Mouse (Mus musculus): ENCODE results near the gene Pde8b. TPM values are rescaled to one million over a fixed set of nuclear protein-coding genes. Genes with fewer than 3 reads are reported as not detected.

Gene Pde8b
- polyA plus RNA-seq, 1 experiment from 2014 or later = 9.9 TPM

DNA sequence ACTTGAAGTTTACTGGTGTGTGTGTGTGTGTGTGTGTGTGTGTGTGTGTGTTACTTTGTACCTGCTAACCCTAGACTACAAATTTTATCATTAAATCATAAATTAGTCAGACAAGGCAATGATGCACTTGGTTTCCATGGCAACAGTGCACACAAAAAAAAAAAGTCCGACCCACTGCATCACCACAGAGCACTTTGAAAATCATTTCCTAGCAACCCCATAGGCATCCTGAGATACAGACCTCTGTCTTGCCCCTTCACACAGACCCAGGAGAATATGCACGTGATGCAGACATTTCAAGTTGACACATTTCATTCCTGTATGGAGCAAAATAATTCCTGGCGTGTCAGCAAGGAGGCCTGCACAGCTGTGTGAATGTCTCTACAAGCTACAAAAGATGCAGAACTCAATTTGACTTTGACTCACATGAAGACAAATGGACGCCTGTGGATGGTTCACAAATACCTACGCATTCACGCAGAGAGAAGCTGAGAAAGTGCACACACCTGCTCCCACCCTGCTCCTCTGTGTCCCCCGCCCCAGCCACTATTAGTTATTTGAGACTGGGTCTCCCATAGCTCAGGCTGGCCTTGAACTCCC, 53.9 kb downstream of the Pde8b start:
- peak; percentile 44; the same call in 1 of the 2 replicates for ATAC-seq (ENCODE audit: low read depth)
- Histone ChIP-seq H3K36me3 (ENCODE audit: control insufficient read depth, insufficient read depth, low read length) (no peaks in the 10 kb centered on the region), H3K27me3 (ENCODE audit: control insufficient read depth, insufficient read depth, low read length) (no peaks in the 10 kb centered on the region), H3K4me2 (ENCODE audit: low read depth, low read length) (no peak overlapping the region), H3K4me3 (ENCODE audit: low read depth, low read length) (no peak overlapping the region), H3K4me1 (ENCODE audit: control insufficient read depth, insufficient read depth, low read length) (no peaks in the 10 kb centered on the region), H3K27ac (ENCODE audit: low read depth, low read length) (no peak overlapping the region), H3K9me3 (ENCODE audit: control insufficient read depth, low read length) (no peaks in the 10 kb centered on the region), H3K9ac (replicated peaks; ENCODE audit: low read depth, low read length) (no peak overlapping the region)
- 52% methylated on average over 7 of the region's 7 CpGs for WGBS

DNA sequence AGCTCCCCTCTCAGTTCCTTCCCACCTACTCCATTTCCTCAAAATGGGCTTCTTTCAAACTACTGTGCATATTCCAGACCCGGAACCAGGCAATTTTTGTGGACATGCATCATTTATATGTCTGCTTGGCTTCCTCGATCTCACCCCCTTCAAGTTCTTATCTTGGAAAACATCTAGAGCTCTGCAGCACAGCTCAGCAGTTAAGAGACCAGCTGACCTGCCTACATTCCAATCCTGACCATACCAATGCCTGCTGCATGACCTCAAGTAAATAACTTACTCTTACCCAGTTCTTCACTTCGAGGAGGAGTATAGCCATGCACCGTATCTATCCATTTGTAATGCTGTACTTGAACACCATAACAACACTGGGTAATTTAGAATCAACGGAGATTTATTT, 58.2 kb downstream of the Pde8b start:
- H3K4me2 ChIP-seq (ENCODE audit: low read depth, low read length) = no peak overlapping the region
- H3K4me3 ChIP-seq (ENCODE audit: low read depth, low read length) = no peak overlapping the region
- H3K4me1 ChIP-seq (ENCODE audit: control insufficient read depth, insufficient read depth, low read length) = no peaks in the 10 kb centered on the region
- ATAC-seq (ENCODE audit: low read depth) = no peak
- 90% methylated on average over 5 of the region's 5 CpGs for WGBS
- no peaks in the 10 kb centered on the region for H3K9me3 ChIP-seq (ENCODE audit: control insufficient read depth, low read length)
- H3K27me3 ChIP-seq (ENCODE audit: control insufficient read depth, insufficient read depth, low read length) = no peaks in the 10 kb centered on the region
- H3K27ac ChIP-seq (ENCODE audit: low read depth, low read length) = no peak overlapping the region
- H3K9ac ChIP-seq (replicated peaks; ENCODE audit: low read depth, low read length) = no peak overlapping the region
- H3K36me3 ChIP-seq (ENCODE audit: control insufficient read depth, insufficient read depth, low read length) = no peaks in the 10 kb centered on the region

DNA sequence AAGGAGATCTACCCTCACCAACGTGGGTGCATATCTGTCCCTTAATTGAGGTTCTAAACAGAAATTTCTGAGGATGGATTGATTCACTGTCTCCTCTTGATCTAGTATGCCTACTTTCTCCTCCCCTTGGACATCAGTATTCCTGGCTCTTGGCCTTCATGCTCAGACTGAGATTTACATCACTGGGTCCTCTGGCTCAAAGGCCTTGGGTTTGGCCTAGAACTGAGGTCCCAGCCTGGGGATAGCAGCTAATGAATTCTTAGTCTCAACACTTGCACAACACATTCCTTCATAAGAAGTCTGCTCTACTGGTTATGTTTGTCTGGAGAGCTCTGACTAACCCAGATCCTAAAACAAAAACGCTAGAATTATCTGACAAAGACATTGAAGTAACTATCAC, 61.0 kb downstream of the Pde8b start:
- Histone ChIP-seq H3K4me3 (ENCODE audit: low read depth, low read length) (no peak overlapping the region), H3K27me3 (ENCODE audit: control insufficient read depth, insufficient read depth, low read length) (no peaks in the 10 kb centered on the region), H3K9me3 (ENCODE audit: control insufficient read depth, low read length) (no peaks in the 10 kb centered on the region), H3K4me1 (ENCODE audit: control insufficient read depth, insufficient read depth, low read length) (peaks cover 2% of the 10 kb centered on the region; the same call in 1 of the 2 replicates), H3K27ac (ENCODE audit: low read depth, low read length) (no peak overlapping the region), H3K36me3 (ENCODE audit: control insufficient read depth, insufficient read depth, low read length) (no peaks in the 10 kb centered on the region), H3K4me2 (ENCODE audit: low read depth, low read length) (no peak overlapping the region), H3K9ac (replicated peaks; ENCODE audit: low read depth, low read length) (no peak overlapping the region)
- WGBS = 91% methylated on average over 2 of the region's 2 CpGs
- ATAC-seq (ENCODE audit: low read depth) = no peak

DNA sequence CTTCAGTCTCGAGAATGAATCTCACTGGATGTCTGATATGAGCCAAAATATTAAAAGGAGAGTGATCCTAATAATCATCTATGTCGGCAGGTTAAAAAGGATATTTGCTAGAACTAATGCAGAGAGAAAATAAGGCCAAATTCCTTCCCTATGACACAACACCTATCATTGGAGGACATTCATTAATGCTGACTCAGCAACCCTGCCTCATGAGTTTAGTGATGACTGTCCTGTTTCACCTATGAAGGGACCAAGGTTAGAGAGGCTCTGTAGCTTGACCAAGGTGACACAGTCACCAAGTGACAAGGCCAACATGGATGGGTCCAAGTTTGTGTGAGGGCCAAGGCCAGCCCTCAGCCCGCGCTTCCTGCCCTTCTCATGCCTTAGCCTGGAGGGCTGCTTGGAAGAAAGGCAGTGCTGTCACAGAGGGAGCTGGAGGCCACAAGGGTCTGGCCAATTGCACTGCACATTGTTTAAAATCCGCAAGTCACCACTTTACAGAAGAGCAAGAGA, 62.9 kb downstream of the Pde8b start:
- H3K27ac ChIP-seq (ENCODE audit: low read depth, low read length) = no peak overlapping the region
- no peak overlapping the region for H3K9ac ChIP-seq (replicated peaks; ENCODE audit: low read depth, low read length)
- H3K4me1 ChIP-seq (ENCODE audit: control insufficient read depth, insufficient read depth, low read length) = peaks cover 2% of the 10 kb centered on the region; the same call in 1 of the 2 replicates
- no peak overlapping the region for H3K4me2 ChIP-seq (ENCODE audit: low read depth, low read length)
- H3K9me3 ChIP-seq (ENCODE audit: control insufficient read depth, low read length) = no peaks in the 10 kb centered on the region
- ATAC-seq (ENCODE audit: low read depth) = no peak
- 91% methylated on average over 5 of the region's 5 CpGs for WGBS
- no peak overlapping the region for H3K4me3 ChIP-seq (ENCODE audit: low read depth, low read length)
- H3K36me3 ChIP-seq (ENCODE audit: control insufficient read depth, insufficient read depth, low read length) = no peaks in the 10 kb centered on the region
- no peaks in the 10 kb centered on the region for H3K27me3 ChIP-seq (ENCODE audit: control insufficient read depth, insufficient read depth, low read length)

DNA sequence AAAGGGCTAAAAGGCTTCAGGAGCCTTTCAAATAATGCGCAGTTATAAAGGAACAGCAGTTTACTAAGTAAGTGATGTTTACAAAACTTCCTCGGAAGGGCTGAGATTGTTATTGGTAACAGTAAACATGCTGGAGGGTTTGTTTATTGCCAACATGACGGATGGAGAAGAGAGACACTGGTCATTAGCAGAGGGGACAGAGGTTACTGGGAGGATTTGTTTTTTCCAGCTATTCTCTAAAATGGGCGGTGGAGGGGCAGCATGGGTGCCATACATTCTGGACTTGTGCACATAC, 63.4 kb downstream of the Pde8b start:
- no peak for ATAC-seq (ENCODE audit: low read depth)
- H3K9me3 ChIP-seq (ENCODE audit: control insufficient read depth, low read length) = no peaks in the 10 kb centered on the region
- H3K9ac ChIP-seq (replicated peaks; ENCODE audit: low read depth, low read length) = no peak overlapping the region
- peaks cover 2% of the 10 kb centered on the region; the same call in 1 of the 2 replicates for H3K4me1 ChIP-seq (ENCODE audit: control insufficient read depth, insufficient read depth, low read length)
- 55% methylated on average over 4 of the region's 4 CpGs for WGBS
- no peaks in the 10 kb centered on the region for H3K36me3 ChIP-seq (ENCODE audit: control insufficient read depth, insufficient read depth, low read length)
- H3K27ac ChIP-seq (ENCODE audit: low read depth, low read length) = no peak overlapping the region
- H3K4me2 ChIP-seq (ENCODE audit: low read depth, low read length) = no peak overlapping the region
- no peaks in the 10 kb centered on the region for H3K27me3 ChIP-seq (ENCODE audit: control insufficient read depth, insufficient read depth, low read length)
- H3K4me3 ChIP-seq (ENCODE audit: low read depth, low read length) = no peak overlapping the region

DNA sequence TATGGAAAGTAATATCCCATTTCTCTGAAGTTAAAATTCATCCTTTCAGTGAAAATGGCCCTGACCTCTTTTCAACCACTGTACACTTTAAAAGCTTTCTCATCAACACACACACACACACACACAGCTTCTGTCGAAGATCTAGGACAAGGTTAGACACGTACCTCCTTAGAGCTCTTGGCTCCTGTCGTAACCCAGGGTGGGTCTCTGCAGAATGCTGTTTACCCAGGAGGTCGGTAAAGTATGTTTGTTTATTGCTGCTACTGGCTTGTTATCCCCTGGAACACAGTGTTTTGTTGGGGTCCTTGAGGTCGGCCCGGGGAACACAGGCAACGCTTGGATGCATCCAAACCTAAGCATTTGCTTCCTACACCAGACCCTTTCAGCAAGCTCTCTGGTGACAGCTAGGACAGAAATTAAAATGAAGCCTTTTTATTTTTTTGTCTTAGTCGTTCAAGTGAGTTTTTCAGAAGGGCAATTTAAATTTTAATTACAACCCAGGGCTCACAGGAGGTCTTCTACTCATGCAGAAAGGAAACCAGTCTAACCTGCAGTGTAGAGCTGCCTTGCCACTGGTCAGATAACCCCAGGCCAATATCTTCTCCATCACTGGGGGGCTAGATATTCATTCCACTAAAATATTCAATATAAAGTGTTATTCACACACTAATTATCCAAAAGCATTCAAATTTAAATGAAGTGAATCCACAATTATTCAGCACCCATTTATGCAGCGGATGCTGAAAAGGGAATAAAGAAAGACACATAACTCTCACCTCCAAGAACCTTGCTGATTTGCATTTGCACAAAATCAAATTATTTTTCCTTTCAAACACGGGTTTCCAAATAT, 64.0 kb downstream of the Pde8b start:
- Histone ChIP-seq H3K36me3 (ENCODE audit: control insufficient read depth, insufficient read depth, low read length) (no peaks in the 10 kb centered on the region), H3K27ac (ENCODE audit: low read depth, low read length) (no peak overlapping the region), H3K4me2 (ENCODE audit: low read depth, low read length) (no peak overlapping the region), H3K9ac (replicated peaks; ENCODE audit: low read depth, low read length) (no peak overlapping the region), H3K9me3 (ENCODE audit: control insufficient read depth, low read length) (no peaks in the 10 kb centered on the region), H3K27me3 (ENCODE audit: control insufficient read depth, insufficient read depth, low read length) (no peaks in the 10 kb centered on the region), H3K4me3 (ENCODE audit: low read depth, low read length) (no peak overlapping the region), H3K4me1 (ENCODE audit: control insufficient read depth, insufficient read depth, low read length) (peaks cover 2% of the 10 kb centered on the region; the same call in 1 of the 2 replicates)
- ATAC-seq (ENCODE audit: low read depth) = no peak
- 27% methylated on average over 10 of the region's 10 CpGs for WGBS

DNA sequence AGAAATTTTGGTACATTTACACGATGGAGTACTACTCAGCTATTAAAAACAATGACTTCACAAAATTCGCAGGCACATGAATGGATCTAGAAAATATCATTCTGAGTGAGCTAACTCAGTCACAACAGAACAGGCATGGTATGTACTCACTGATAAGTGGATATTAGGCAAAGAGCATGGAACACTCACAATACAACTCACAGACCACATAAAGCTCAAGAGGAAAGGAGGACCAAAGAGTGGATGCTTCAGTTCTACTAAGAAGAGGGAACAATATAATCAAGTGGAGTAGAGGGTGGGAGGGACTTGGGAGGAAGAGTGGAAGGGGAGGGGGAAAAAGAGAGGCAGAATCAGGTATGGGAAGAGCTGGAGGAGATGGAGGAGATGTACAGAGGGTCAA, 66.5 kb downstream of the Pde8b start:
- no peak overlapping the region for H3K27ac ChIP-seq (ENCODE audit: low read depth, low read length)
- H3K4me3 ChIP-seq (ENCODE audit: low read depth, low read length) = no peak overlapping the region
- peaks cover 2% of the 10 kb centered on the region; the same call in 1 of the 2 replicates for H3K4me1 ChIP-seq (ENCODE audit: control insufficient read depth, insufficient read depth, low read length)
- no peaks in the 10 kb centered on the region for H3K36me3 ChIP-seq (ENCODE audit: control insufficient read depth, insufficient read depth, low read length)
- no peak overlapping the region for H3K9ac ChIP-seq (replicated peaks; ENCODE audit: low read depth, low read length)
- H3K27me3 ChIP-seq (ENCODE audit: control insufficient read depth, insufficient read depth, low read length) = no peaks in the 10 kb centered on the region
- no peaks in the 10 kb centered on the region for H3K9me3 ChIP-seq (ENCODE audit: control insufficient read depth, low read length)
- no peak for ATAC-seq (ENCODE audit: low read depth)
- 91% methylated on average over 2 of the region's 2 CpGs for WGBS
- H3K4me2 ChIP-seq (ENCODE audit: low read depth, low read length) = no peak overlapping the region

DNA sequence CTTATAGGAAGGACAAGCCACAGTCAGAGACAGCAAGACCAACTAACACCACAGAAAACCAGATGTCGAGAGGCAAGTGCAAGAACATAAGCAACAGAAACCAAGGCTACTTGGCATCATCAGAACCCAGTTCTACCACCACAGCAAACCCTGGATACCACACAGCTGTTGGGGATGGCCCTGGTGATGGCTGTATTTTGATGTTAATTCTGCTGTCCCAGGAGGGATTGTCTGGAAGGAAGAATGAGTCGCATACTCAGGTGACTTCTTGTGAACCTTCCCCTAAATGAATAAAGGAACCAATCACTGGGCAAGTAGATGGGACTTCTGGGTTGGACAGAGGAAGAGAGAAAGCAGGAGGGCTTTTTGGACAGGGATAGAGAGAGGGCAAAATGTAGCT, 69.9 kb downstream of the Pde8b start:
- no peak overlapping the region for H3K9ac ChIP-seq (replicated peaks; ENCODE audit: low read depth, low read length)
- H3K27ac ChIP-seq (ENCODE audit: low read depth, low read length) = no peak overlapping the region
- no peaks in the 10 kb centered on the region for H3K36me3 ChIP-seq (ENCODE audit: control insufficient read depth, insufficient read depth, low read length)
- H3K27me3 ChIP-seq (ENCODE audit: control insufficient read depth, insufficient read depth, low read length) = no peaks in the 10 kb centered on the region
- H3K4me3 ChIP-seq (ENCODE audit: low read depth, low read length) = no peak overlapping the region
- ATAC-seq (ENCODE audit: low read depth) = no peak
- no peaks in the 10 kb centered on the region for H3K4me1 ChIP-seq (ENCODE audit: control insufficient read depth, insufficient read depth, low read length)
- 85% methylated on average over 2 of the region's 2 CpGs for WGBS
- no peaks in the 10 kb centered on the region for H3K9me3 ChIP-seq (ENCODE audit: control insufficient read depth, low read length)
- no peak overlapping the region for H3K4me2 ChIP-seq (ENCODE audit: low read depth, low read length)

DNA sequence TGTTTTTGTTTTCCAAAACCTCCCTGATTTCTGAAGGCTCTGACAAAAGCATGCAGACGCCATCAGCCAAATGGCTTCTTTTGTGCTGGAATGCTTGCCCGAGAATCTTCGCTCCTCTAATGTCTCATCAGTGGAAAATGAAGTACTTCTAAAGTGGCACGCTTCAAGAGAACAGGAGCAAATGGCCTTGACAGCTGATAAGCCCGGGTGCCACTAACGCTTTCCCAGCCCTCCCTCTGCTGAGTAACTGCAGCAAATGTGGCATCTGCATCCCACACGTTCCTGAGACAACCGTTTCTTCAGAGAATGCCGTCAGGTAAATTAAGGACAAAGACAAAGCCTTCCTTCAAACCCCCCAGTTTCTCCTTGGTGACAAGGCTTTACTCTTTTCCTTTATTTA, 72.8 kb downstream of the Pde8b start:
- no peak overlapping the region for H3K27ac ChIP-seq (ENCODE audit: low read depth, low read length)
- 58% methylated on average over 9 of the region's 9 CpGs for WGBS
- H3K4me1 ChIP-seq (ENCODE audit: control insufficient read depth, insufficient read depth, low read length) = no peaks in the 10 kb centered on the region
- no peak overlapping the region for H3K4me2 ChIP-seq (ENCODE audit: low read depth, low read length)
- no peak overlapping the region for H3K9ac ChIP-seq (replicated peaks; ENCODE audit: low read depth, low read length)
- H3K27me3 ChIP-seq (ENCODE audit: control insufficient read depth, insufficient read depth, low read length) = no peaks in the 10 kb centered on the region
- no peak overlapping the region for H3K4me3 ChIP-seq (ENCODE audit: low read depth, low read length)
- no peaks in the 10 kb centered on the region for H3K9me3 ChIP-seq (ENCODE audit: control insufficient read depth, low read length)
- no peak for ATAC-seq (ENCODE audit: low read depth)
- H3K36me3 ChIP-seq (ENCODE audit: control insufficient read depth, insufficient read depth, low read length) = no peaks in the 10 kb centered on the region
